Mouse (Mus musculus): ENCODE data around the gene Plcl2. TPM values are rescaled to one million over a fixed set of nuclear protein-coding genes. Genes with fewer than 3 reads are reported as not detected.

Gene Plcl2
- polyA plus RNA-seq, 1 experiment from 2014 or later: 6.0 TPM

GRCm38 (mm10) chr17:50505910-50506634, 3.1 kb upstream of the Plcl2 start:
- H3K9me3 ChIP-seq: no peaks in the 10 kb centered on the region
- H3K27me3 ChIP-seq (replicated peaks; ENCODE audit: low read depth, poor library complexity, severe bottlenecking): 0 out of 2 replicates have a peak, but pooled peaks cover 10% of the 10 kb centered on the region
- 80% methylated on average over 10 of the region's 10 CpGs for WGBS
- no peak overlapping the region for H3K27ac ChIP-seq (replicated peaks)
- no peak overlapping the region for H3K4me3 ChIP-seq
- H3K36me3 ChIP-seq (replicated peaks): no peaks in the 10 kb centered on the region
- peaks cover 21% of the 10 kb centered on the region for H3K4me1 ChIP-seq
- DNase-seq (ENCODE audit: low spot score): no peak

GRCm38 (mm10) chr17:50506861-50507321, 2.3 kb upstream of the Plcl2 start:
- no peaks in the 10 kb centered on the region for H3K9me3 ChIP-seq
- 0 out of 2 replicates have a peak, but pooled peaks cover 10% of the 10 kb centered on the region for H3K27me3 ChIP-seq (replicated peaks; ENCODE audit: low read depth, poor library complexity, severe bottlenecking)
- H3K4me3 ChIP-seq: no peak overlapping the region
- H3K27ac ChIP-seq (replicated peaks): no peak overlapping the region
- peaks cover 22% of the 10 kb centered on the region for H3K4me1 ChIP-seq
- H3K36me3 ChIP-seq (replicated peaks): no peaks in the 10 kb centered on the region
- 87% methylated on average over 13 of the region's 13 CpGs for WGBS
- no peak for DNase-seq (ENCODE audit: low spot score)

- peak overlapping the region; percentile 90 for H3K4me3 ChIP-seq
- no peaks in the 10 kb centered on the region for H3K9me3 ChIP-seq
- 0 out of 2 replicates have a peak, but pooled peaks cover 10% of the 10 kb centered on the region for H3K27me3 ChIP-seq (replicated peaks; ENCODE audit: low read depth, poor library complexity, severe bottlenecking)
- WGBS: 13% methylated on average over 18 of the region's 18 CpGs
- no peaks in the 10 kb centered on the region for H3K36me3 ChIP-seq (replicated peaks)
- peak overlapping the region; percentile 95 for H3K27ac ChIP-seq (replicated peaks)
- H3K4me1 ChIP-seq: peaks cover 22% of the 10 kb centered on the region
- no peak for DNase-seq (ENCODE audit: low spot score)
Measured at GRCm38 (mm10) chr17:50508055-50508774, 988 bp upstream of the Plcl2 start.

GRCm38 (mm10) chr17:50508775-50509250, 390 bp upstream of the Plcl2 start:
- no peaks in the 10 kb centered on the region for H3K9me3 ChIP-seq
- peak overlapping the region; percentile 90 for H3K4me3 ChIP-seq
- WGBS: under 1% methylated on average over 61 of the region's 72 CpGs
- peak; percentile 90 for DNase-seq (ENCODE audit: low spot score)
- 0 out of 2 replicates have a peak, but pooled peaks cover 10% of the 10 kb centered on the region for H3K27me3 ChIP-seq (replicated peaks; ENCODE audit: low read depth, poor library complexity, severe bottlenecking)
- peaks cover 22% of the 10 kb centered on the region for H3K4me1 ChIP-seq
- no peaks in the 10 kb centered on the region for H3K36me3 ChIP-seq (replicated peaks)
- peak overlapping the region; percentile 95 for H3K27ac ChIP-seq (replicated peaks)

GRCm38 (mm10) chr17:50510279-50510678, 1.1 kb downstream of the Plcl2 start:
- 0 out of 2 replicates have a peak, but pooled peaks cover 10% of the 10 kb centered on the region for H3K27me3 ChIP-seq (replicated peaks; ENCODE audit: low read depth, poor library complexity, severe bottlenecking)
- DNase-seq (ENCODE audit: low spot score): no peak
- peak overlapping the region; percentile 90 for H3K4me3 ChIP-seq
- H3K36me3 ChIP-seq (replicated peaks): no peaks in the 10 kb centered on the region
- 50% methylated on average over 2 of the region's 2 CpGs for WGBS
- H3K27ac ChIP-seq (replicated peaks): no peak overlapping the region
- H3K4me1 ChIP-seq: peaks cover 22% of the 10 kb centered on the region
- no peaks in the 10 kb centered on the region for H3K9me3 ChIP-seq

- H3K4me3 ChIP-seq: peak overlapping the region; percentile 90; the same call in 1 of the 2 replicates
- WGBS: 93% methylated on average over 1 of the region's 1 CpGs
Measured at GRCm38 (mm10) chr17:50510741-50511140, 1.5 kb downstream of the Plcl2 start.

GRCm38 (mm10) chr17:50512222-50512621, 3.0 kb downstream of the Plcl2 start:
- Histone ChIP-seq H3K4me1 (peaks cover 22% of the 10 kb centered on the region), H3K4me3 (no peak overlapping the region), H3K27ac (replicated peaks) (no peak overlapping the region), H3K27me3 (replicated peaks; ENCODE audit: low read depth, poor library complexity, severe bottlenecking) (0 out of 2 replicates have a peak, but pooled peaks cover 10% of the 10 kb centered on the region), H3K9me3 (no peaks in the 10 kb centered on the region), H3K36me3 (replicated peaks) (no peaks in the 10 kb centered on the region)
- WGBS: 84% methylated on average over 5 of the region's 5 CpGs
- no peak for DNase-seq (ENCODE audit: low spot score)

More at GRCm38 (mm10) chr17:50510741-50511140, 1.5 kb downstream of the Plcl2 start:
- DNase-seq (ENCODE audit: low spot score): no peak
- no peak overlapping the region for H3K27ac ChIP-seq (replicated peaks)
- H3K9me3 ChIP-seq: no peaks in the 10 kb centered on the region
- H3K36me3 ChIP-seq (replicated peaks): no peaks in the 10 kb centered on the region
- H3K27me3 ChIP-seq (replicated peaks; ENCODE audit: low read depth, poor library complexity, severe bottlenecking): 0 out of 2 replicates have a peak, but pooled peaks cover 10% of the 10 kb centered on the region
- peaks cover 22% of the 10 kb centered on the region for H3K4me1 ChIP-seq

GRCm38 (mm10) chr17:50512841-50513240, 3.6 kb downstream of the Plcl2 start:
- H3K4me1 ChIP-seq: peaks cover 22% of the 10 kb centered on the region
- 0 out of 2 replicates have a peak, but pooled peaks cover 8% of the 10 kb centered on the region for H3K27me3 ChIP-seq (replicated peaks; ENCODE audit: low read depth, poor library complexity, severe bottlenecking)
- no peaks in the 10 kb centered on the region for H3K9me3 ChIP-seq
- no peak for DNase-seq (ENCODE audit: low spot score)
- H3K36me3 ChIP-seq (replicated peaks): no peaks in the 10 kb centered on the region
- no peak overlapping the region for H3K4me3 ChIP-seq
- no peak overlapping the region for H3K27ac ChIP-seq (replicated peaks)
- 93% methylated on average over 7 of the region's 7 CpGs for WGBS

GRCm38 (mm10) chr17:50513376-50513775, 4.2 kb downstream of the Plcl2 start:
- Histone ChIP-seq H3K9me3 (no peaks in the 10 kb centered on the region), H3K36me3 (replicated peaks) (no peaks in the 10 kb centered on the region), H3K27me3 (replicated peaks; ENCODE audit: low read depth, poor library complexity, severe bottlenecking) (0 out of 2 replicates have a peak, but pooled peaks cover 2% of the 10 kb centered on the region), H3K4me3 (no peak overlapping the region), H3K4me1 (peaks cover 17% of the 10 kb centered on the region), H3K27ac (replicated peaks) (no peak overlapping the region)
- 92% methylated on average over 7 of the region's 7 CpGs for WGBS
- no peak for DNase-seq (ENCODE audit: low spot score)

- Histone ChIP-seq H3K4me1 (peaks cover 14% of the 10 kb centered on the region), H3K27ac (replicated peaks) (no peak overlapping the region), H3K27me3 (replicated peaks; ENCODE audit: low read depth, poor library complexity, severe bottlenecking) (no peaks in the 10 kb centered on the region), H3K9me3 (no peaks in the 10 kb centered on the region), H3K36me3 (replicated peaks) (no peaks in the 10 kb centered on the region), H3K4me3 (no peak overlapping the region)
- 89% methylated on average over 7 of the region's 7 CpGs for WGBS
- DNase-seq (ENCODE audit: low spot score): no peak
Measured at GRCm38 (mm10) chr17:50514012-50514411, 4.8 kb downstream of the Plcl2 start.

GRCm38 (mm10) chr17:50515926-50516325, 6.7 kb downstream of the Plcl2 start:
- no peaks in the 10 kb centered on the region for H3K36me3 ChIP-seq (replicated peaks)
- DNase-seq (ENCODE audit: low spot score): no peak
- no peak overlapping the region for H3K4me3 ChIP-seq
- H3K27ac ChIP-seq (replicated peaks): no peak overlapping the region
- H3K4me1 ChIP-seq: peaks cover 2% of the 10 kb centered on the region
- H3K9me3 ChIP-seq: no peaks in the 10 kb centered on the region
- no peaks in the 10 kb centered on the region for H3K27me3 ChIP-seq (replicated peaks; ENCODE audit: low read depth, poor library complexity, severe bottlenecking)
- WGBS: 82% methylated on average over 4 of the region's 4 CpGs

- no peaks in the 10 kb centered on the region for H3K36me3 ChIP-seq (replicated peaks)
- 83% methylated on average over 6 of the region's 6 CpGs for WGBS
- no peaks in the 10 kb centered on the region for H3K27me3 ChIP-seq (replicated peaks; ENCODE audit: low read depth, poor library complexity, severe bottlenecking)
- H3K9me3 ChIP-seq: no peaks in the 10 kb centered on the region
- DNase-seq (ENCODE audit: low spot score): no peak
- no peak overlapping the region for H3K27ac ChIP-seq (replicated peaks)
- no peaks in the 10 kb centered on the region for H3K4me1 ChIP-seq
- no peak overlapping the region for H3K4me3 ChIP-seq
Measured at GRCm38 (mm10) chr17:50517781-50518415, 8.7 kb downstream of the Plcl2 start.

All from embryonic facial prominence, embryonic 10.5 days (tissue).